Mouse (Mus musculus): ENCODE results near the gene Btg3. TPM values are rescaled to one million over a fixed set of nuclear protein-coding genes. Genes with fewer than 3 reads are reported as not detected.

Gene Btg3
- polyA plus RNA-seq (2017; shearing (Covaris generic)): 4.5 TPM

GRCm38 (mm10) chr16:78376745-78377570 lies at the start of gene Btg3:
Gene Btg3, minus strand, starts transcription at chr16:78377192.

GRCm38 (mm10) chr16:78301183-78301830 lies 75.7 kb downstream of the Btg3 start, which contains the start of gene Cxadr:
Gene Cxadr, plus strand, starts transcription at chr16:78301489.

Other genes with a start within 250 kb of the Btg3 start
- gene Cxadr, start 75.7 kb downstream of the Btg3 start, polyA plus RNA-seq (2017; shearing (Covaris generic)): 0.55 TPM
- 60.7 TPM for gene D16Ertd472e, start 199.5 kb upstream of the Btg3 start, polyA plus RNA-seq (2017; shearing (Covaris generic))

All from activated CD4-positive, CD25-positive, alpha-beta regulatory T cell, adult 9 weeks (primary cell).